Mouse (Mus musculus): ENCODE measurements around the gene Pdss1. TPM values are rescaled to one million over a fixed set of nuclear protein-coding genes. Genes with fewer than 3 reads are reported as not detected.

Gene Pdss1
- 159 TPM for polyA plus RNA-seq (2014; fragmentation: Illumina TruSeq; extraction: RNeasy Lipid Tissue Mini Kit (QIAGEN cat#74804); ENCODE audit: low replicate concordance)

GRCm38 (mm10) chr2:22895282-22896273 lies at the start of gene Pdss1:
TSS of gene Pdss1 (plus strand) at chr2:22895522.

Other genes with a start within 250 kb of the Pdss1 start
- gene Apbb1ip, start 121.4 kb upstream of the Pdss1 start, polyA plus RNA-seq (2014; fragmentation: Illumina TruSeq; extraction: RNeasy Lipid Tissue Mini Kit (QIAGEN cat#74804); ENCODE audit: low replicate concordance) = 11.1 TPM
- gene Abi1, start 144.7 kb downstream of the Pdss1 start, polyA plus RNA-seq (2014; fragmentation: Illumina TruSeq; extraction: RNeasy Lipid Tissue Mini Kit (QIAGEN cat#74804); ENCODE audit: low replicate concordance) = 258 TPM
- 238 TPM for gene Acbd5, start 172.6 kb downstream of the Pdss1 start, polyA plus RNA-seq (2014; fragmentation: Illumina TruSeq; extraction: RNeasy Lipid Tissue Mini Kit (QIAGEN cat#74804); ENCODE audit: low replicate concordance)

Data from small intestine, adult 10 weeks (tissue).